Mouse (Mus musculus): ENCODE results near the gene Zfp933. TPM values are rescaled to one million over a fixed set of nuclear protein-coding genes. Genes with fewer than 3 reads are reported as not detected.

Zfp933 gene
- total and polyA plus RNA-seq, 3 experiments, result 2.0 to 5.6 (median 3.0) TPM

DNA sequence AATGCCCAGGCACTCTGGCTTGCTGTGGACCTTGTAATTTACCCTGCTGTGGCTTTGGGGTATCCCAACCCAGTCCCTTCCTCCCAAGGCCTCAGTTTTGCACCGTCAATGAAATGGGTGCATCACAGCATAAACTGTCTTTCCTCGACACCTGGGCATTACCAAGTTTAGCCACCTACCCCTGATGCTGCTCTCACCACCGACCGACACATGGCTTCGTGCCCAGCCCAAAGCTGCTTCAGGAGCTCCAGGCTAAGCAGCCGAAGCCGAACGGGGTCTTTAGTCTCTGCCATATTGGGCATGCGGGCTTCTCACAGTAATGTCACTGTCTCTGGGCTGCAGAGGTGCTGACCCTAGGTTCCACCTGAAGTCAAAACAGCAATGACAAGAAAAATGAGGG lies 17.9 kb upstream of the Zfp933 start:
- peaks cover 0 to 28% of the 10 kb centered on the region in 2 experiments; a peak in 2 of 4 replicates for H3K4me1 ChIP-seq (ENCODE audit: control insufficient read depth in 1 of 2, insufficient read depth in 2 of 2)
- no peak for TF ChIP-seq ZMIZ1 (IDR thresholded peaks at IDR 0.05; ENCODE audit: low read depth, low read length)
- no peak for TF ChIP-seq RCOR1 (conservative IDR thresholded peaks at IDR 0.05; ENCODE audit: low read depth, low read length)
- TF ChIP-seq E2F4 (IDR thresholded peaks at IDR 0.05; ENCODE audit: insufficient replicate concordance, low read depth, low read length), result no peak
- TF ChIP-seq MAZ (IDR thresholded peaks at IDR 0.05; ENCODE audit: low read depth, low read length), result no peak
- TF ChIP-seq MAX (IDR thresholded peaks at IDR 0.05; ENCODE audit: low read length), result no peak
- no peak for TF ChIP-seq POLR2A (IDR thresholded peaks at IDR 0.05; ENCODE audit: low read depth, low read length)
- no peak for TF ChIP-seq NRF1 (IDR thresholded peaks at IDR 0.05; ENCODE audit: low read depth, low read length)
- no peak for TF ChIP-seq KAT2A (IDR thresholded peaks at IDR 0.05; ENCODE audit: insufficient replicate concordance, low read length)
- TF ChIP-seq TBP (conservative IDR thresholded peaks at IDR 0.05; ENCODE audit: low read depth, low read length), result no peak
- no peak for TF ChIP-seq SMC3 (IDR thresholded peaks at IDR 0.05; ENCODE audit: low read depth, low read length)
- TF ChIP-seq ZNF384 (IDR thresholded peaks at IDR 0.05; ENCODE audit: low read depth, low read length), result no peak
- TF ChIP-seq POLR2AphosphoS2 (IDR thresholded peaks at IDR 0.05; ENCODE audit: low read depth, low read length), result no peak
- no peak for TF ChIP-seq TCF12 (IDR thresholded peaks at IDR 0.05; ENCODE audit: low read depth, low read length)
- no peak for TF ChIP-seq PAX5 (IDR thresholded peaks at IDR 0.05; ENCODE audit: low read length)
- no peak for TF ChIP-seq RAD21 (IDR thresholded peaks at IDR 0.05; ENCODE audit: low read depth, low read length)
- no peak for TF ChIP-seq ELF1 (IDR thresholded peaks at IDR 0.05; ENCODE audit: low read depth, low read length)
- TF ChIP-seq MAFK (IDR thresholded peaks at IDR 0.05; ENCODE audit: insufficient replicate concordance, low read length), result no peak
- no peak for TF ChIP-seq MXI1 (IDR thresholded peaks at IDR 0.05; ENCODE audit: low read depth, low read length)
- no peak for TF ChIP-seq HCFC1 (IDR thresholded peaks at IDR 0.05; ENCODE audit: low read depth, low read length)
- TF ChIP-seq JUN (IDR thresholded peaks at IDR 0.05; ENCODE audit: insufficient read depth, low read depth, low read length), result no peak
- peaks cover 42 to 57% of the 10 kb centered on the region in 2 experiments for H3K36me3 ChIP-seq (replicated peaks in 1 of 2; ENCODE audit: control insufficient read depth in 1 of 2, insufficient read depth in 1 of 2, low read length in 1 of 2)
- dilution Hi-C loops (cut with MboI; ENCODE audit: extremely low pct_ligation_motif_present, extremely low pct_unique_long_range_greater_than_20kb, low sequenced_read_pairs), result no loop called here
- in situ Hi-C loops (cut with MboI; ENCODE audit: low pct_ligation_motif_present, low pct_unique_long_range_greater_than_20kb, low sequenced_read_pairs), result no loop called here
- H3K4me2 ChIP-seq (ENCODE audit: insufficient read depth, low read depth, poor library complexity, severe bottlenecking), result no peak overlapping the region
- no peak overlapping the region for H3K4me3 ChIP-seq (replicated peaks in 1 of 3; ENCODE audit: low read depth in 2 of 3, low read length in 2 of 3, poor library complexity in 1 of 3)
- H3K9me3 ChIP-seq (replicated peaks; ENCODE audit: low read length), result no peaks in the 10 kb centered on the region
- DNase-seq (ENCODE audit: extremely low read depth), result no peak
- H3K9ac ChIP-seq (ENCODE audit: insufficient read depth, low read depth), result no peak overlapping the region
- H3K79me2 ChIP-seq (replicated peaks; ENCODE audit: control insufficient read depth, extremely low read depth, insufficient read depth, poor library complexity, severe bottlenecking), result peaks cover 25% of the 10 kb centered on the region
- H3K27me3 ChIP-seq (replicated peaks), result no peaks in the 10 kb centered on the region
- H3K27ac ChIP-seq (ENCODE audit: insufficient read depth, low read depth), result no peak overlapping the region

- Histone ChIP-seq H3K36me3 (replicated peaks in 1 of 2; ENCODE audit: control insufficient read depth in 1 of 2, insufficient read depth in 1 of 2, low read length in 1 of 2) (peaks cover 46 to 60% of the 10 kb centered on the region in 2 experiments), H3K27ac (ENCODE audit: insufficient read depth, low read depth) (no peak overlapping the region), H3K9ac (ENCODE audit: insufficient read depth, low read depth) (no peak overlapping the region), H3K4me2 (ENCODE audit: insufficient read depth, low read depth, poor library complexity, severe bottlenecking) (no peak overlapping the region), H3K4me3 (replicated peaks in 1 of 3; ENCODE audit: low read depth in 2 of 3, low read length in 2 of 3, poor library complexity in 1 of 3) (no peak overlapping the region), H3K27me3 (replicated peaks) (no peaks in the 10 kb centered on the region), H3K9me3 (replicated peaks; ENCODE audit: low read length) (no peaks in the 10 kb centered on the region), H3K79me2 (replicated peaks; ENCODE audit: control insufficient read depth, extremely low read depth, insufficient read depth, poor library complexity, severe bottlenecking) (peaks cover 25% of the 10 kb centered on the region), H3K4me1 (ENCODE audit: control insufficient read depth in 1 of 2, insufficient read depth in 2 of 2) (peaks cover 0 to 28% of the 10 kb centered on the region in 2 experiments; a peak in 2 of 4 replicates)
- dilution Hi-C loops (cut with MboI; ENCODE audit: extremely low pct_ligation_motif_present, extremely low pct_unique_long_range_greater_than_20kb, low sequenced_read_pairs) (no loop called here), in situ Hi-C loops (cut with MboI; ENCODE audit: low pct_ligation_motif_present, low pct_unique_long_range_greater_than_20kb, low sequenced_read_pairs) (no loop called here)
- TF ChIP-seq SMC3 (IDR thresholded peaks at IDR 0.05; ENCODE audit: low read depth, low read length) (no peak), BHLHE40 (IDR thresholded peaks at IDR 0.05; ENCODE audit: low read depth, low read length) (no peak), POLR2A (IDR thresholded peaks at IDR 0.05; ENCODE audit: low read depth, low read length) (no peak), CHD1 (IDR thresholded peaks at IDR 0.05; ENCODE audit: low read depth, low read length) (no peak), E2F4 (IDR thresholded peaks at IDR 0.05; ENCODE audit: insufficient replicate concordance, low read depth, low read length) (no peak), EP300 (IDR thresholded peaks at IDR 0.05; ENCODE audit: low read length) (no peak), MEF2A (IDR thresholded peaks at IDR 0.05; ENCODE audit: borderline replicate concordance, low read depth, low read length) (no peak), MAX (IDR thresholded peaks at IDR 0.05; ENCODE audit: low read length) (no peak), JUND (conservative IDR thresholded peaks at IDR 0.05; ENCODE audit: low read depth, low read length) (no peak), MAFK (IDR thresholded peaks at IDR 0.05; ENCODE audit: insufficient replicate concordance, low read length) (no peak), JUN (IDR thresholded peaks at IDR 0.05; ENCODE audit: insufficient read depth, low read depth, low read length) (no peak), UBTF (IDR thresholded peaks at IDR 0.05; ENCODE audit: low read depth, low read length) (no peak), USF1 (IDR thresholded peaks at IDR 0.05; ENCODE audit: low read depth, low read length) (no peak), MXI1 (IDR thresholded peaks at IDR 0.05; ENCODE audit: low read depth, low read length) (no peak), HCFC1 (IDR thresholded peaks at IDR 0.05; ENCODE audit: low read depth, low read length) (no peak)
- DNase-seq (ENCODE audit: extremely low read depth), result no peak
Measured at GRCm38 (mm10) chr4:147865651-147866050, 17.5 kb upstream of the Zfp933 start.

All from CH12.LX (cell line).